Mouse (Mus musculus) cerebellum, adult 8-10 months (tissue): Measurements from ENCODE around the gene 4930412O13Rik.

ENCODE experiments used
- DNase-seq: peaks from one replicate; pipeline ENCODE4 v3.0.0; 2022

The 4930412O13Rik gene

GRCm38 (mm10) chr2:9903854-9904560 is 23.0 kb downstream of the 4930412O13Rik start:
- DNase-seq: no peak

GRCm38 (mm10) chr2:9905995-9906394 is 24.9 kb downstream of the 4930412O13Rik start:
- DNase-seq: no peak

- DNase-seq: no peak
Observed at GRCm38 (mm10) chr2:9917602-9918001, 36.5 kb downstream of the 4930412O13Rik start.

GRCm38 (mm10) chr2:9918691-9919471 is 37.8 kb downstream of the 4930412O13Rik start:
- DNase-seq: no peak

GRCm38 (mm10) chr2:9926194-9926904 is 45.3 kb downstream of the 4930412O13Rik start:
- DNase-seq: no peak

GRCm38 (mm10) chr2:9926905-9927283 is 45.8 kb downstream of the 4930412O13Rik start:
- DNase-seq: no peak
